Mouse (Mus musculus) lung, embryonic 16.5 days (tissue): ENCODE measurements around the gene Sh3rf3. TPM values are rescaled to one million over a fixed set of nuclear protein-coding genes. Genes with fewer than 3 reads are reported as not detected.

Source experiments
- ATAC-seq: fragments of 200-750 bp; cut with Nextera tagmentation; 2 replicates; pipeline ENCODE4 v1.8.0; 2017; ENCODE audit warnings: low read depth, mild to moderate bottlenecking, moderate library complexity
- H3K27ac ChIP-seq: fragments of 300-500 bp; sonication (generic); 2 replicates; pipeline ENCODE4 v1.5.1; 2014; ENCODE audit warnings: mild to moderate bottlenecking, control low read depth, low read length
- H3K27me3 ChIP-seq: fragments of 300-500 bp; sonication (generic); 2 replicates; pipeline ENCODE4 v1.6.1; 2014; ENCODE audit warnings: low read depth, low read length, mixed read lengths; ENCODE audit not compliant: control insufficient read depth, insufficient read depth
- H3K36me3 ChIP-seq: fragments of 300-500 bp; sonication (generic); 2 replicates; pipeline ENCODE4 v1.6.1; 2014; ENCODE audit warnings: low read length; ENCODE audit not compliant: control insufficient read depth, insufficient read depth
- H3K4me1 ChIP-seq: fragments of 300-500 bp; sonication (generic); replicated peaks from 2 replicates; pipeline ENCODE4 v1.6.1; 2014; ENCODE audit warnings: low read length, mixed read lengths; ENCODE audit not compliant: control insufficient read depth, insufficient read depth
- H3K4me2 ChIP-seq: fragments of 300-500 bp; sonication (generic); 2 replicates; pipeline ENCODE4 v1.6.1; 2014; ENCODE audit warnings: low read depth, low read length, control low read depth
- H3K4me3 ChIP-seq: fragments of 300-500 bp; sonication (generic); 2 replicates; pipeline ENCODE4 v1.5.1; 2014; ENCODE audit warnings: mild to moderate bottlenecking, low read length, control low read depth
- H3K9ac ChIP-seq: fragments of 300-500 bp; sonication (generic); 2 replicates; pipeline ENCODE4 v1.6.1; 2014; ENCODE audit warnings: low read length, control low read depth
- H3K9me3 ChIP-seq: fragments of 300-500 bp; sonication (generic); 2 replicates; pipeline ENCODE4 v1.6.1; 2016; ENCODE audit warnings: low read length; ENCODE audit not compliant: control insufficient read depth
- WGBS: fragments of 180-500 bp; shearing (Covaris S2); extraction: QIAGEN DNeasy Blood & Tissue Kit; methylation state at CpG from one replicate; pipeline ENCODE4 v1.1.7; 2014; 5-methylcytosine and 5-hydroxymethylcytosine counted together
- polyA plus RNA-seq: library from polyadenylated mRNA; unstranded; fragments of >200 nt; fragmentation: Nextera tagmentation; extraction: Ambion mirVana; gene quantifications from 2 replicates; pipeline ENCODE4 v1.2.1, GENCODE M21; 2015

Gene Sh3rf3
- polyA plus RNA-seq, 1 experiment from 2014 or later, result 1.9 TPM

DNA sequence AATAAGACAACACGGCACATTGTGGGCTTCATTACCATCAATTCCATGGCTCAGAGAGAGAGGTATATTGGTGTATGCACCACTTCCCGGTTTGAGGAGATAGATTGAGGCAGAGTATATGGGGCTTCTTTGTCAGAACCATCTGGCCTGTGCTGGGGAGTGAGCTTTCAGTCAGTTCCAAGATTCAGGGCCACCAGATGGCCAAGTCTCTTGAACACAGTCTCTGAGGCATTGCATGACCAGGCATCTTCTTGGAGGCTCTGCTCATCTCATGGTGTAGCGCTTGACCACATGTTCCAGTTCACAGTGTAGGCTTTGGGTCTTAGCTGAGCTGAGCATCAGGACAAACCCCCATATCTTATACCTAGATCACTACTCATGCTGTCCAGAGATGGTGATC lies 28.8 kb downstream of the Sh3rf3 start:
- no peaks in the 10 kb centered on the region for H3K27me3 ChIP-seq
- H3K4me2 ChIP-seq, result no peak overlapping the region
- no peak for ATAC-seq
- H3K9ac ChIP-seq, result no peak overlapping the region
- WGBS, result 86% methylated on average over 3 of the region's 3 CpGs
- no peaks in the 10 kb centered on the region for H3K36me3 ChIP-seq
- H3K4me1 ChIP-seq, result no peaks in the 10 kb centered on the region
- no peaks in the 10 kb centered on the region for H3K9me3 ChIP-seq
- no peak overlapping the region for H3K4me3 ChIP-seq
- no peak overlapping the region for H3K27ac ChIP-seq

GRCm38 (mm10) chr10:58843100-58843499 lies 29.9 kb downstream of the Sh3rf3 start:
- Histone ChIP-seq H3K4me2 (no peak overlapping the region), H3K4me1 (no peaks in the 10 kb centered on the region), H3K36me3 (no peaks in the 10 kb centered on the region), H3K9ac (no peak overlapping the region), H3K27me3 (no peaks in the 10 kb centered on the region), H3K27ac (no peak overlapping the region), H3K4me3 (no peak overlapping the region), H3K9me3 (no peaks in the 10 kb centered on the region)
- no peak for ATAC-seq
- WGBS, result 74% methylated on average over 8 of the region's 8 CpGs

- 77% methylated on average over 5 of the region's 5 CpGs for whole genome bisulfite sequencing
- no peaks in the 10 kb centered on the region; the same call in 1 of the 2 replicates for H3K4me1 ChIP-seq
- H3K4me2 ChIP-seq, result no peak overlapping the region
- no peak overlapping the region for H3K4me3 ChIP-seq
- no peaks in the 10 kb centered on the region for H3K9me3 ChIP-seq
- H3K27me3 ChIP-seq, result no peaks in the 10 kb centered on the region
- no peak overlapping the region for H3K27ac ChIP-seq
- ATAC-seq, result no peak
- no peak overlapping the region for H3K9ac ChIP-seq
- no peaks in the 10 kb centered on the region for H3K36me3 ChIP-seq
These were observed 35.0 kb downstream of the Sh3rf3 start for GRCm38 (mm10) chr10:58848127-58848526.

DNA sequence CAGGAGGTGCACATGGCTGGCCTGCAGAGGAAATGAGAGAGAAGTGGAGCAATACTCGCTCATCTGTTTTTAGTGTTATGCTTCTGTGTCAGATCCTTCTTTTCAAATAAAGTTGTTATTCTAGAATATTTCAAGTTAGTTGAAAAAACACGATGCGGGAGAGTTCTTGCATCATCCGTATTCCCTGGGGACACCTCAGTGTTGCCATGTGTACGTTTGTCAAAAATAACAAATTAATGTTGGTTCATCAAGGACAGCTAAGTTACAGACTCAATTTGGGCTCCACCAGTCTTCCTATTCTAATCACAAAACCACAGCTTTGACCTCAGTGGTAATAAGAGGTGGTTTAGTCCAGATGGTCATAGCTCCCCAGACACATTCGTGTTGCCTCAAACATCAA lies 35.4 kb downstream of the Sh3rf3 start:
- Histone ChIP-seq H3K27me3 (no peaks in the 10 kb centered on the region), H3K4me1 (no peaks in the 10 kb centered on the region; the same call in 1 of the 2 replicates)
- 77% methylated on average over 6 of the region's 6 CpGs for WGBS

GRCm38 (mm10) chr10:58854548-58855198 lies 41.5 kb downstream of the Sh3rf3 start:
- peak; percentile 92 for ATAC-seq
- Histone ChIP-seq H3K4me1 (peaks cover 17% of the 10 kb centered on the region), H3K4me2 (peak overlapping the region; percentile 52), H3K4me3 (peak overlapping the region; percentile 17; the same call in 1 of the 2 replicates), H3K9me3 (no peaks in the 10 kb centered on the region), H3K36me3 (no peaks in the 10 kb centered on the region), H3K9ac (no peak overlapping the region; the same call in 1 of the 2 replicates), H3K27me3 (no peaks in the 10 kb centered on the region), H3K27ac (peak overlapping the region; percentile 85)
- WGBS, result 6% methylated on average over 14 of the region's 14 CpGs

More for the DNA sequence above, 35.4 kb downstream of the Sh3rf3 start:
- no peak overlapping the region for H3K4me2 ChIP-seq
- no peaks in the 10 kb centered on the region for H3K36me3 ChIP-seq
- ATAC-seq, result no peak
- no peak overlapping the region for H3K4me3 ChIP-seq
- H3K27ac ChIP-seq, result no peak overlapping the region
- H3K9me3 ChIP-seq, result no peaks in the 10 kb centered on the region
- H3K9ac ChIP-seq, result no peak overlapping the region

DNA sequence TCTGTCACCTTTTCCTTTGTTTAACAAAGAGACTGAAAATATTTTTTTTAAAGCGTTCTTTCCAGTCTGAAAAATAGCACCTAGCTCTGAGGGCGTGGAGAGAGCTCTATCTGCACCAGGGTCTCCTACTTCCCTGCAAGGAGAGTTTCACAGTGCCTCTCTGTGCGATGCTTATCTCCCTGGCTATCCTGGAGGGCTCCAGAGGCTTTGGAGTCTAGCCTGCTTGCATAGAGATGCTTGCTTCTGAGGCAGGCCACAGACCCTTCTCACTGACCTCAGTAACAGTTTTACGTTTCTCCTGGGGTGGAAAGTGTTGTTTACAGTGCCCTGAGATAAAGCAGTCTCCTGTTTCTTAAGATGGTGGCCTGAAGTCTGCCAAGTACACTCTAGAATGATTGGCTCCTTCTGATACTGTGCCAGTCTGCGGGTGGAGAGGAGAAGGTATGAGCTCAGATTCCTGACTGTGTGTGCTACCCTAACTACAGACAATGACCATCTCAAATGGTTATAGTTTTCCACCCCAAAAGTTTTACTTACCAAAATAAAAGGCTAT lies 42.1 kb downstream of the Sh3rf3 start:
- Histone ChIP-seq H3K9ac (no peak overlapping the region; the same call in 1 of the 2 replicates), H3K27me3 (no peaks in the 10 kb centered on the region), H3K4me2 (no peak overlapping the region), H3K36me3 (no peaks in the 10 kb centered on the region), H3K9me3 (no peaks in the 10 kb centered on the region), H3K4me1 (peaks cover 17% of the 10 kb centered on the region), H3K4me3 (no peak overlapping the region), H3K27ac (peak overlapping the region; percentile 85)
- 20% methylated on average over 5 of the region's 5 CpGs for WGBS
- ATAC-seq, result peak; percentile 73

GRCm38 (mm10) chr10:58855814-58856213 lies 42.7 kb downstream of the Sh3rf3 start:
- peak overlapping the region; percentile 85 for H3K27ac ChIP-seq
- peaks cover 17% of the 10 kb centered on the region for H3K4me1 ChIP-seq
- no peak overlapping the region for H3K4me3 ChIP-seq
- no peaks in the 10 kb centered on the region for H3K9me3 ChIP-seq
- H3K4me2 ChIP-seq, result peak overlapping the region; percentile 31
- H3K9ac ChIP-seq, result no peak overlapping the region
- 34% methylated on average over 9 of the region's 9 CpGs for WGBS
- ATAC-seq, result no peak
- no peaks in the 10 kb centered on the region for H3K27me3 ChIP-seq
- no peaks in the 10 kb centered on the region for H3K36me3 ChIP-seq

DNA sequence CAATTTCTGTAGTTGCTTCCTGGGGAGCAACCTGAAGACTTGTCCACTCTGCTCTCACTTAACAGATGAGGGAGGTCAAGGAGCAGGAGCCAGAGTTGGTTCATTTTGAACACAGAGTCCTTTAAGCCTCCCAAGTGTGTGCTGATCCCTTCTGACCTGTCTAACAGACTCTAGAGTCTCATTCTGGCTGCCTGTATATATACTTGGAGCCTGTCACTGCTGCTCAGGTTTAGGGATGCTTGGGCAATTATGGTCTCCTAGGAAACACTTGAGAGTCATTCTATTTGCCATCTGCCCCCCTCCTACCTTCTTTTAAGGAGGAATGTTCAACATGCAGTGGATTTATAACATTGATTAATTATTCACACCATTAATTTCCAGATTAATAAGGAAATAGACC lies 43.6 kb downstream of the Sh3rf3 start:
- H3K4me2 ChIP-seq, result no peak overlapping the region
- H3K36me3 ChIP-seq, result no peaks in the 10 kb centered on the region
- H3K27ac ChIP-seq, result peak overlapping the region; percentile 85; the same call in 1 of the 2 replicates
- ATAC-seq, result no peak
- H3K9me3 ChIP-seq, result no peaks in the 10 kb centered on the region
- no peak overlapping the region for H3K4me3 ChIP-seq
- no peaks in the 10 kb centered on the region for H3K27me3 ChIP-seq
- peaks cover 17% of the 10 kb centered on the region for H3K4me1 ChIP-seq
- no peak overlapping the region for H3K9ac ChIP-seq

DNA sequence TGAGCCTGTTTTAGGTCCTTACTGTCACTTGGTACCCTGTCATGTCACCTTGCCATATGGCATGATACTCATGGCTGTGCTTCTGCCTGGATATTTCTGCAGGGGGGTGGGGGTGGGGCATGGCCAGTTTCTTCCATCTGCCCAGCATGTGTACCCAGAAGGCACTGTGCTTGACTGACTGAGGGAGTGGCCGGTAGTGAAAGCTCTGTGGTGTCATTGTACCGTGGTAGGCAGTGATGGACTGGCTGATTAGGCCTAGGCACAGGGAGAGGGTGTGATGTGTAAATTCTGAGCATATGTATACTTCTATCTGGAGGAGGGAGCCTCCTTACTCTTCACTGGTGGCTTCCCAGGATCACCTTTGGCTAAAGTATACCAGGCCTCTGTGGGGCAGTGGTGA lies 51.6 kb downstream of the Sh3rf3 start:
- Histone ChIP-seq H3K4me3 (no peak overlapping the region), H3K36me3 (no peaks in the 10 kb centered on the region), H3K27me3 (no peaks in the 10 kb centered on the region), H3K4me1 (no peaks in the 10 kb centered on the region), H3K27ac (no peak overlapping the region), H3K9ac (no peak overlapping the region), H3K4me2 (no peak overlapping the region), H3K9me3 (no peaks in the 10 kb centered on the region)
- ATAC-seq, result no peak
- 59% methylated on average over 2 of the region's 2 CpGs for whole genome bisulfite sequencing
